Mouse (Mus musculus) kidney, adult 11 months (tissue): ENCODE measurements around the gene Ltbp4.
A peak's percentile ranks its signal among the peaks of the same experiment; 100 is the strongest.

Experiments used
- DNase-seq: peaks from one replicate; pipeline ENCODE4 v3.0.0; 2022

Gene Ltbp4

GRCm38 (mm10) chr7:27326101-27326880 lies 11.2 kb downstream of the Ltbp4 start:
- peak; percentile 68 for DNase-seq

GRCm38 (mm10) chr7:27325697-27326096 lies 11.8 kb downstream of the Ltbp4 start:
- peak; percentile 80 for DNase-seq

- no peak for DNase-seq
These were observed 12.6 kb downstream of the Ltbp4 start for GRCm38 (mm10) chr7:27324928-27325327.

GRCm38 (mm10) chr7:27324161-27324560 lies 13.3 kb downstream of the Ltbp4 start:
- no peak for DNase-seq

- no peak for DNase-seq
These were observed 14.5 kb downstream of the Ltbp4 start for GRCm38 (mm10) chr7:27323001-27323400.

GRCm38 (mm10) chr7:27322291-27322690 lies 15.2 kb downstream of the Ltbp4 start:
- DNase-seq, result no peak

- DNase-seq, result no peak
These were observed 18.1 kb downstream of the Ltbp4 start for GRCm38 (mm10) chr7:27319411-27319810.

GRCm38 (mm10) chr7:27315958-27316357 lies 21.5 kb downstream of the Ltbp4 start:
- peak; percentile 52 for DNase-seq

GRCm38 (mm10) chr7:27314393-27314792 lies 23.1 kb downstream of the Ltbp4 start:
- DNase-seq, result no peak

GRCm38 (mm10) chr7:27311651-27312284 lies 25.7 kb downstream of the Ltbp4 start:
- DNase-seq, result no peak

- no peak for DNase-seq
These were observed 26.4 kb downstream of the Ltbp4 start for GRCm38 (mm10) chr7:27310996-27311535.

- DNase-seq, result no peak
These were observed 27.2 kb downstream of the Ltbp4 start for GRCm38 (mm10) chr7:27310306-27310705.

- DNase-seq, result no peak
These were observed 27.7 kb downstream of the Ltbp4 start for GRCm38 (mm10) chr7:27309832-27310231.

GRCm38 (mm10) chr7:27308821-27309549 lies 28.5 kb downstream of the Ltbp4 start:
- no peak for DNase-seq

GRCm38 (mm10) chr7:27307551-27307950 lies 29.9 kb downstream of the Ltbp4 start:
- DNase-seq, result no peak

GRCm38 (mm10) chr7:27306161-27307160 lies 31.0 kb downstream of the Ltbp4 start:
- no peak for DNase-seq

GRCm38 (mm10) chr7:27305091-27305730 lies 32.3 kb downstream of the Ltbp4 start:
- no peak for DNase-seq

GRCm38 (mm10) chr7:27302172-27302571 lies 35.3 kb downstream of the Ltbp4 start:
- DNase-seq, result peak; percentile 54

- no peak for DNase-seq
These were observed 36.7 kb downstream of the Ltbp4 start for GRCm38 (mm10) chr7:27300801-27301200.

GRCm38 (mm10) chr7:27300351-27300750 lies 37.1 kb downstream of the Ltbp4 start:
- DNase-seq, result no peak

- no peak for DNase-seq
These were observed 38.7 kb downstream of the Ltbp4 start for GRCm38 (mm10) chr7:27298816-27299215.
